Mouse (Mus musculus): Measurements from ENCODE around the gene Ece1. TPM values are rescaled to one million over a fixed set of nuclear protein-coding genes. Genes with fewer than 3 reads are reported as not detected.
A peak's percentile ranks its signal among the peaks of the same experiment; 100 is the strongest.

Gene Ece1
- total and polyA plus RNA-seq, 3 experiments, result 27.3 to 120 (median 102) TPM

DNA sequence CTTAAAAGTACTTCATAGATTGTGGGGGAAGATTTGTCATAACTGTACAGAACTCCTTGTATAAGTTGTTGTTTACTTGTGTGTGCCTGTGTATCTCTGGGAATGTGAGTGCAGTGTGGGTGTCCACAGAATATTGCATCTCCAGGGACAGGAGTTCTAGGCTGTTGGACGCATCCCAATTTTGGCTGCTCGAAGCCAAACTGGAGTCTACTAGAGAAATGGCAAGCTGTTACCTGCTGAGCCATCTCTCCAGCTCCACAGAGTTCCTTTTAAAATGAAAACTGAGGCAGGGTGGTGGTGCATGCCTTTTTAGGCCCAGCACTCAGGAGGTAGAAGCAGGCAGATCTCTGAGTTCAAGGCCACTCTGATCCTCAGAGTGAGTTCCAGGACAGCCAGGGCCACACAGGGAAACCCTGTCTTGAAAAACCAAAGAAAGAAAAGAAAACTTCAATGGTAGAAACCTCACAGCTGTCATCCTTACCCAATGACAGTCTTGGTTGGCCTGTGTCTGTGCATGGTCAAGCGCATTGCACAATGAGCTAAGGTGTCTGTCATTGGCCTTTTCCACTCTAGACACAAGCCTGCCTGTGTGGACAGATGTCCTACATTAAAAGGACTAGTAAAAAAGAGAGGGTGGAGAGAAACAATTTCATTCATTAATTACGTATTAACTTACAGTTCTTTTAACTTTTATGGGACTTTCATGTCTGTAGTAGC, 147.9 kb downstream of the Ece1 start:
- no peaks in the 10 kb centered on the region for H3K36me3 ChIP-seq (ENCODE audit: control insufficient read depth, insufficient read depth, low read length)
- H3K27me3 ChIP-seq (ENCODE audit: control insufficient read depth, insufficient read depth, low read length), result no peaks in the 10 kb centered on the region
- H3K79me2 ChIP-seq (replicated peaks; ENCODE audit: control insufficient read depth, insufficient read depth, low read length), result peaks cover 1% of the 10 kb centered on the region
- TF ChIP-seq EP300 (IDR thresholded peaks at IDR 0.05; ENCODE audit: insufficient read depth, low read depth, low read length) (no peak), POLR2A (IDR thresholded peaks at IDR 0.05; ENCODE audit: insufficient read depth, low read depth, low read length) (no peak), CTCF (IDR thresholded peaks at IDR 0.05) (no peak)
- DNase-seq, result no peak
- H3K4me3 ChIP-seq, result no peak overlapping the region
- intact Hi-C loops (cut with DNase I), result loop anchor here (5.0 kb wide), 1 partner anchor 43 kb away; no protein-coding TSS in a partner anchor
- H3K27ac ChIP-seq, result no peak overlapping the region
- 78% methylated on average over 4 of the region's 4 CpGs for WGBS
- no peaks in the 10 kb centered on the region; the same call in 1 of the 2 replicates for H3K4me1 ChIP-seq (ENCODE audit: control insufficient read depth, insufficient read depth, low read length)
- H3K9ac ChIP-seq (ENCODE audit: low read depth, low read length), result no peak overlapping the region

DNA sequence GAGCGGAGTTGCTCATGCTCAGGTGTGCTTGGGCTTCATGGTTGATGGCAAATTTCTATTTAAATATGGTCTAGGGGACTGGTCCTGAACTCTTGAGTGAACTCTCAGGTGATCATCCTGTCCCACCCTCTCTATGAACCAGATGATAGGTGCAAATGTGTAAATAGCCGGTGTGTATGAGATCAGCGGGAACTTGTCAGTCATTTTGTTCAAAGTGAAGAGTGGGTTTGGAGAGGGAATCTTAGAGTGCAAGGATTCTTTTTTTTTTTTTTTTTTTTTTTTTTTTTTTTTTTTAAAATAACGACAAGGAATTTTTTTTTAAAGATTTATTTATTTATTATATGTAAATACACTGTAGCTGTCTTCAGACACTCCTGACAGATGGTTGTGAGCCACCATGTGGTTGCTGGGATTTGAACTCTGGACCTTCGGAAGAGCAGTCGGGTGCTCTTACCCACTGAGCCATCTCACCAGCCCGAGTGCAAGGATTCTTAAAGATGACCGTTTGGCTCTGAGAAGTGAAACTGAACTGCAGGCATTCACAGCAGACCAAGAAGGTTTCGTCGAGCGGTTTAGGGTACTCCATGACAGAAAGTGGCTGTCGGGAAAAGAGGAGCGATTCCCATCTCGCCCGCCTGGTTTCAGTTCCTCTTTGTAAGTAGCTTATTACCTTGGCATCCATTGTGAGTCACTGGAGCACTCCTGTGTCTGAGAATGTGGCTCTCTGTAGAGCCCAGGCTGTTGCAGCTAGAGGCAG, 151.9 kb downstream of the Ece1 start:
- 88% methylated on average over 15 of the region's 15 CpGs for WGBS
- Histone ChIP-seq H3K4me3 (no peak overlapping the region), H3K4me1 (ENCODE audit: control insufficient read depth, insufficient read depth, low read length) (no peaks in the 10 kb centered on the region; the same call in 1 of the 2 replicates), H3K27ac (no peak overlapping the region), H3K9ac (ENCODE audit: low read depth, low read length) (no peak overlapping the region), H3K27me3 (ENCODE audit: control insufficient read depth, insufficient read depth, low read length) (no peaks in the 10 kb centered on the region), H3K79me2 (replicated peaks; ENCODE audit: control insufficient read depth, insufficient read depth, low read length) (peaks cover 1% of the 10 kb centered on the region; the same call in 1 of the 2 replicates), H3K36me3 (ENCODE audit: control insufficient read depth, insufficient read depth, low read length) (no peaks in the 10 kb centered on the region)
- peak in 1 of 2 experiments; percentile 32 for DNase-seq
- intact Hi-C loops (cut with DNase I), result loop anchor here (5.0 kb wide), 1 partner anchor 47 kb away; no protein-coding TSS in a partner anchor
- TF ChIP-seq POLR2A (IDR thresholded peaks at IDR 0.05; ENCODE audit: insufficient read depth, low read depth, low read length) (no peak), CTCF (IDR thresholded peaks at IDR 0.05) (no peak), EP300 (IDR thresholded peaks at IDR 0.05; ENCODE audit: insufficient read depth, low read depth, low read length) (no peak)

Other genes with a start within 250 kb of the Ece1 start
- 10 to 100 TPM; 14.7 to 15.6 TPM for gene Rap1gap, start 197.5 kb upstream of the Ece1 start, total RNA-seq (2021)
- 33.6 and 35.9 TPM in 2 replicates for gene Rap1gap, start 197.5 kb upstream of the Ece1 start, polyA plus RNA-seq (2012; rRNA removed)
- 10 to 100 TPM; 55.6 to 64.8 TPM for gene Alpl, start 65.9 kb upstream of the Ece1 start, total RNA-seq (2021)
- gene Alpl, start 65.9 kb upstream of the Ece1 start, polyA plus RNA-seq (2012; rRNA removed), result 33.2 and 47.8 TPM in 2 replicates
- 10 to 100 TPM; 39.7 to 43.7 TPM for gene Eif4g3, start 130.8 kb downstream of the Ece1 start, total RNA-seq (2021)
- gene Eif4g3, start 130.8 kb downstream of the Ece1 start, polyA plus RNA-seq (2012; rRNA removed), result 24.8 and 29.1 TPM in 2 replicates